Mouse (Mus musculus) MEL (cell line): ENCODE results near the gene Cd274. TPM values are rescaled to one million over a fixed set of nuclear protein-coding genes. Genes with fewer than 3 reads are reported as not detected.
"Not testable (repeated sequence)": the region's sequence is repeated elsewhere in the genome, so short reads cannot be mapped to it uniquely, and the experiment has no call there.

Source experiments
- DNase-seq: peaks from one replicate; pipeline ENCODE4 v3.0.0; 2011; ENCODE audit warnings: low read depth, low spot score
- H3K27ac ChIP-seq: 2 replicates; pipeline ENCODE4 v1.5.1; 2012; ENCODE audit warnings: low read depth, mild to moderate bottlenecking, control low read depth, low read length, moderate library complexity; ENCODE audit not compliant: control insufficient read depth
- H3K27me3 ChIP-seq, 2 experiments: fragments of 150-350 bp in 1 of 2; sonication (generic) in 1 of 2; 2 replicates each; pipeline ENCODE4 v1.6.1; 2012; ENCODE audit warnings: low read length in 2 of 2, mild to moderate bottlenecking in 2 of 2, improper control_type of control experiment in 1 of 2, moderate library complexity in 1 of 2; ENCODE audit not compliant: insufficient read depth in 2 of 2, control insufficient read depth in 1 of 2
- H3K36me3 ChIP-seq, 2 experiments: 2 replicates each; pipeline ENCODE4 v1.6.1; 2012 to 2014; ENCODE audit warnings: low read length in 2 of 2, improper control_type of control experiment in 1 of 2, inconsistent platforms in 1 of 2, mild to moderate bottlenecking in 1 of 2; ENCODE audit not compliant: insufficient read depth in 2 of 2, control insufficient read depth in 1 of 2
- H3K4me1 ChIP-seq, 2 experiments: fragments of 150-350 bp in 1 of 2; sonication (generic) in 1 of 2; 2 replicates each; pipeline ENCODE4 v1.6.1; 2012; ENCODE audit warnings: low read length in 2 of 2, improper control_type of control experiment in 1 of 2, mild to moderate bottlenecking in 1 of 2; ENCODE audit not compliant: insufficient read depth in 2 of 2, control insufficient read depth in 1 of 2
- H3K4me3 ChIP-seq, 2 experiments: fragments of 150-350 bp in 1 of 2; sonication (generic) in 1 of 2; 2 replicates each; pipeline ENCODE4 v1.5.1; 2012; ENCODE audit warnings: low read depth in 2 of 2, low read length in 2 of 2, mild to moderate bottlenecking in 2 of 2, moderate library complexity in 2 of 2, control low read depth in 1 of 2, improper control_type of control experiment in 1 of 2; ENCODE audit not compliant: control insufficient read depth in 1 of 2, insufficient read depth in 1 of 2
- H3K79me2 ChIP-seq: 2 replicates; pipeline ENCODE4 v1.6.1; 2012; ENCODE audit warnings: mild to moderate bottlenecking, low read length, moderate library complexity; ENCODE audit not compliant: control insufficient read depth, poor library complexity, insufficient read depth
- H3K9ac ChIP-seq: 2 replicates; pipeline ENCODE4 v1.6.1; 2012; ENCODE audit warnings: low read depth, mild to moderate bottlenecking, control low read depth, low read length, moderate library complexity; ENCODE audit not compliant: control insufficient read depth, poor library complexity, severe bottlenecking
- H3K9me3 ChIP-seq: fragments of 150-350 bp; sonication (generic); replicated peaks from 2 replicates; pipeline ENCODE4 v1.6.1; 2012; ENCODE audit warnings: mild to moderate bottlenecking, low read length, improper control_type of control experiment, moderate library complexity; ENCODE audit not compliant: insufficient read depth
- EP300 ChIP-seq, 2 experiments: IDR thresholded peaks; 2 replicates each; pipeline ENCODE4 v1.6.1; 2011; ENCODE audit warnings: improper control_type of control experiment in 2 of 2, low read length in 2 of 2, low read depth in 1 of 2, mild to moderate bottlenecking in 1 of 2
- GATA1 ChIP-seq: IDR thresholded peaks from 2 replicates; pipeline ENCODE4 v1.6.1; 2011; ENCODE audit warnings: low read depth, low read length, improper control_type of control experiment
- HCFC1 ChIP-seq: IDR thresholded peaks from 2 replicates; pipeline ENCODE4 v1.6.1; 2012; ENCODE audit warnings: low read depth, mild to moderate bottlenecking, inconsistent platforms, low read length, improper control_type of control experiment, moderate library complexity
- MAFK ChIP-seq: IDR thresholded peaks from 2 replicates; pipeline ENCODE4 v1.6.1; 2011; ENCODE audit warnings: low read depth, mild to moderate bottlenecking, low read length, improper control_type of control experiment, borderline replicate concordance
- NELFE ChIP-seq: IDR thresholded peaks from 2 replicates; pipeline ENCODE4 v1.6.1; 2011; ENCODE audit warnings: low read depth, low read length, improper control_type of control experiment
- POLR2A ChIP-seq, 2 experiments: IDR thresholded peaks; 2 replicates each; pipeline ENCODE4 v1.6.1; 2011 to 2012; ENCODE audit warnings: low read length in 2 of 2, mild to moderate bottlenecking in 2 of 2, control low read depth in 1 of 2, improper control_type of control experiment in 1 of 2, low read depth in 1 of 2, moderate library complexity in 1 of 2; ENCODE audit not compliant: control insufficient read depth in 1 of 2, insufficient read depth in 1 of 2, poor library complexity in 1 of 2
- POLR2AphosphoS5 ChIP-seq: IDR thresholded peaks from 2 replicates; pipeline ENCODE4 v1.6.1; 2012; ENCODE audit warnings: low read depth, borderline replicate concordance, mild to moderate bottlenecking, inconsistent platforms, low read length, moderate library complexity, mixed read lengths
- SMC3 ChIP-seq: IDR thresholded peaks from 2 replicates; pipeline ENCODE4 v1.6.1; 2011; ENCODE audit warnings: low read depth, low read length, improper control_type of control experiment
- TCF12 ChIP-seq: IDR thresholded peaks from 2 replicates; pipeline ENCODE4 v1.6.1; 2014; ENCODE audit warnings: low read depth, mild to moderate bottlenecking, inconsistent platforms, low read length, improper control_type of control experiment, moderate library complexity
- USF1 ChIP-seq: IDR thresholded peaks from 2 replicates; pipeline ENCODE4 v1.6.1; 2014; ENCODE audit warnings: low read depth, mild to moderate bottlenecking, inconsistent platforms, low read length, improper control_type of control experiment, moderate library complexity
- ZC3H11A ChIP-seq: IDR thresholded peaks from 2 replicates; pipeline ENCODE4 v1.6.1; 2012; ENCODE audit warnings: low read depth, mild to moderate bottlenecking, inconsistent platforms, low read length, improper control_type of control experiment
- polyA plus RNA-seq, 2 experiments: library from polyadenylated mRNA; stranded (reverse) in 1 of 2; unstranded in 1 of 2; fragments of >175 nt in 1 of 2; fragments of >200 nt in 1 of 2; gene quantifications; 2 replicates each; pipeline versions ENCODE4 v1.2.1 to v1.2.4; 2012; ENCODE audit warnings: low replicate concordance in 2 of 2, low read depth in 1 of 2; ENCODE audit not compliant: insufficient read length in 2 of 2, insufficient read depth in 1 of 2, missing spikeins in 1 of 2
- total RNA-seq: library from RNA; depleted of rRNA; stranded (reverse); fragments of 300-350 nt; gene quantifications from 2 replicates; pipeline ENCODE4 v1.2.3, GENCODE M21; 2012

Cd274 gene
- total and polyA plus RNA-seq, 3 experiments, result 3.1 to 5.0 TPM; not detected in 1

DNA sequence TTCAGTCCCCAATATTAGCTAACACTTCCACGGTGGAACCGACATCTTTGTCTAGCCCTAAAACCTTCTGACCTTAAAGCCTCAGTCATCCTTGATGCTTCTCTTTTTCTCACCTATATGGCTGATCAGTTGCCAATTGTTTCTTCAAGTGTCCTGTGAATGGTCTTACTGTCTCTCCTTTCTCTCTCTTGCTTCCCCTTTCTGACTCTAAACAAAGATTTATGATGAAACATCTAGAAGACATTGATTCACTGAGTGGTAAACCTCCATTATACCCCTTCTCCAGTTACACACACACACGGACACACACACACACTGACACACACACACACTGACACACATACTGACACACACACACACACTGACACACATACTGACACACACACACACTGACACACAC lies 47.3 kb downstream of the Cd274 start:
- H3K4me3 ChIP-seq, result no peak overlapping the region
- peak; percentile 68 for DNase-seq
- H3K9ac ChIP-seq, result no peak overlapping the region
- H3K4me1 ChIP-seq, result peaks cover 27 to 42% of the 10 kb centered on the region in 2 experiments
- no peak overlapping the region for H3K27ac ChIP-seq
- no peaks in the 10 kb centered on the region for H3K9me3 ChIP-seq
- H3K36me3 ChIP-seq, result peaks cover 0 to 36% of the 10 kb centered on the region in 2 experiments; a peak in 2 of 4 replicates
- TF ChIP-seq SMC3 (no peak), POLR2AphosphoS5 (no peak), NELFE (no peak), ZC3H11A (no peak), USF1 (no peak), MAFK (no peak), EP300 (IDR thresholded peaks at IDR 0.05; ENCODE audit: low read depth in 1 of 2, low read length in 2 of 2) (no peak), HCFC1 (no peak)
- no peaks in the 10 kb centered on the region for H3K27me3 ChIP-seq
- H3K79me2 ChIP-seq, result no peaks in the 10 kb centered on the region

DNA sequence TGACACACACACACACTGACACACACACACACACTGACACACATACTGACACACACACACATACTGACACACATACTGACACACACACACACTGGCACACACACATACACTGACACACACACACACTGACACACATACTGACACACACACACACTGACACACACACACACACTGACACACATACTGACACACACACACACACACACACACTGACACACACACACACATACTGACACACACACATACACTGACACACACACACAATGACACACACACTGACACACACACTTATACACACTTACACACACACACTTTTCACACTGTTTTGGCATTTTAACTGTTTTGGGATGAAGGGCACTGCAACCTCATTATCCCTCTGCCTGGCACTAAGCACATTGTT lies 47.7 kb downstream of the Cd274 start:
- not testable (repeated sequence) for H3K9ac ChIP-seq, H3K27ac ChIP-seq, H3K27me3 ChIP-seq, DNase-seq, H3K4me3 ChIP-seq
- Histone ChIP-seq H3K36me3 (peaks cover 0 to 38% of the 10 kb centered on the region in 2 experiments; a peak in 2 of 4 replicates), H3K4me1 (peaks cover 31 to 42% of the 10 kb centered on the region in 2 experiments)
- peak; percentile 96; the same call in 1 of the 2 replicates for TF ChIP-seq POLR2AphosphoS5
- TF ChIP-seq, all 39 proteins: peak for 1; not testable (repeated sequence) for 38
- not testable (repeated sequence) for H3K79me2 ChIP-seq, H3K9me3 ChIP-seq

DNA sequence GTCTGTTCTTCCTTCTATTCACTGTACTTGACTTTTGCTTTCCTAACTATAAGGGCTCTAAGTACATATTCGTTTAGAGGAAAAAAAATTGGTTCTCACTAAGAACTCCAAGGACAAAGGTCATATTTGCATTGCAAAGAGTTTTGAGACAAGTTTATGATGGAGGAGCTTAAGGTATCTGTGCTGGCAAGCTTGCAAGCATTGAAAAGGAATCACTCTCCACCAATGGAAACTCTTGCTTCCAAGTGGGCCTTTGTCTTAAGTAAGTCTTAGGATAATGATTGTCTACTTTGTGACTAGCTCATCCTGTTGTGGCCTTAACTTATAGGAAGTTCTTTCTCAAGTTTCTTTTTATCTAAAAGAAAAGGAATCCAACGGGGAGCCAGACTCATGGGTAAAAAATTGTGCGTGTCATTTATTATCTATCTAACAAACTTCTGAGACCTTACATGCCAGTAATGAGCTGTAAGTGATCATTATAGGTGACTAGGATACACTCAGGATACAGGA lies 49.2 kb downstream of the Cd274 start:
- TF ChIP-seq TCF12 (no peak), GATA1 (0 out of 2 replicates have a peak, but pooled peaks have one; percentile 22), POLR2A (IDR thresholded peaks at IDR 0.05; ENCODE audit: control insufficient read depth in 1 of 2, insufficient read depth in 1 of 2, low read depth in 1 of 2, low read length in 2 of 2, poor library complexity in 1 of 2) (no peak), NELFE (no peak)
- Histone ChIP-seq H3K79me2 (no peaks in the 10 kb centered on the region), H3K36me3 (peaks cover 0 to 43% of the 10 kb centered on the region in 2 experiments; a peak in 2 of 4 replicates), H3K9me3 (no peaks in the 10 kb centered on the region), H3K4me3 (no peak overlapping the region), H3K27me3 (no peaks in the 10 kb centered on the region), H3K9ac (no peak overlapping the region), H3K4me1 (peaks cover 32 to 44% of the 10 kb centered on the region in 2 experiments), H3K27ac (no peak overlapping the region)
- peak; percentile 63 for DNase-seq
